Mouse (Mus musculus) heart, embryonic 16.5 days (tissue): ENCODE results near the gene Slc36a4. TPM values are rescaled to one million over a fixed set of nuclear protein-coding genes. Genes with fewer than 3 reads are reported as not detected.

Experiments used
- ATAC-seq: fragments of 200-750 bp; cut with Nextera tagmentation; replicated peaks from 2 replicates; pipeline ENCODE4 v1.8.0; 2017; ENCODE audit warnings: moderate number of reproducible peaks; ENCODE audit not compliant: insufficient read depth, low FRiP score; ENCODE audit errors: extremely low read depth
- H3K27ac ChIP-seq: fragments of 300-500 bp; sonication (generic); 2 replicates; pipeline ENCODE4 v1.5.1; 2014; ENCODE audit warnings: mild to moderate bottlenecking, low read length, control low read depth, moderate library complexity
- H3K27me3 ChIP-seq: fragments of 300-500 bp; sonication (generic); 2 replicates; pipeline ENCODE4 v1.6.1; 2014; ENCODE audit warnings: low read length, mixed read lengths; ENCODE audit not compliant: control insufficient read depth, insufficient read depth
- H3K36me3 ChIP-seq: fragments of 300-500 bp; sonication (generic); 2 replicates; pipeline ENCODE4 v1.6.1; 2014; ENCODE audit not compliant: control insufficient read depth, insufficient read depth
- H3K4me1 ChIP-seq: fragments of 300-500 bp; sonication (generic); 2 replicates; pipeline ENCODE4 v1.6.1; 2014; ENCODE audit warnings: low read length, mixed read lengths; ENCODE audit not compliant: control insufficient read depth, insufficient read depth
- H3K4me2 ChIP-seq: fragments of 300-500 bp; sonication (generic); 2 replicates; pipeline ENCODE4 v1.6.1; 2014; ENCODE audit warnings: low read depth, mild to moderate bottlenecking, control low read depth, low read length
- H3K4me3 ChIP-seq: fragments of 300-500 bp; sonication (generic); 2 replicates; pipeline ENCODE4 v1.5.1; 2014; ENCODE audit warnings: mild to moderate bottlenecking, control low read depth, low read length
- H3K9ac ChIP-seq: fragments of 300-500 bp; sonication (generic); 2 replicates; pipeline ENCODE4 v1.6.1; 2014; ENCODE audit warnings: low read length, control low read depth
- H3K9me3 ChIP-seq: fragments of 300-500 bp; sonication (generic); replicated peaks from 2 replicates; pipeline ENCODE4 v1.6.1; 2016; ENCODE audit warnings: low read length; ENCODE audit not compliant: control insufficient read depth
- WGBS: fragments of 180-500 bp; shearing (Covaris S2); extraction: QIAGEN DNeasy Blood & Tissue Kit; methylation state at CpG from one replicate; pipeline ENCODE4 v1.1.7; 2014; 5-methylcytosine and 5-hydroxymethylcytosine counted together
- polyA plus RNA-seq: library from polyadenylated mRNA; unstranded; fragments of >200 nt; fragmentation: Nextera tagmentation; extraction: Ambion mirVana; gene quantifications from 2 replicates; pipeline ENCODE4 v1.2.1, GENCODE M21; 2015

Slc36a4 gene
- polyA plus RNA-seq, 1 experiment from 2014 or later = 7.7 TPM

DNA sequence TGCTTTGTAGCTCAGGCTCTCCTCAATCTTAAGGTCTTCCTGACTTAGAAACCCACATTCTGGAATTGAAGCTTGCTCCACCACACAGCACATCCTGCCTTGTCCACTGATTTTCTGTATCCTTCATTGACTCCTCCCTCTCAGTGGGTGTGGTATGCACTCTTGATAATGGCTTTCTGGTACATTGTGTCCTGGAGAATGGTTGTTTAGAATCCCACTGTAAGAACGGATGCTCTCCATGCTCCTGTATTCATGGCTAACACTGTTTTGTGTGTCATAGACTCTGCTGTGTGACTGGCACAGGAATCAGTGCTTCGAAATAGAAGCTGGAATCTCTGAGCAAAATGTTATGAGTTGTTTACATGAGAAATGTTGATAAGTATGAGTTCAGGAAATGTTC, 28.0 kb downstream of the Slc36a4 start:
- ATAC-seq = no peak
- peaks cover 24% of the 10 kb centered on the region for H3K36me3 ChIP-seq
- H3K27me3 ChIP-seq = no peaks in the 10 kb centered on the region
- H3K9me3 ChIP-seq = no peaks in the 10 kb centered on the region
- H3K27ac ChIP-seq = no peak overlapping the region
- H3K4me3 ChIP-seq = no peak overlapping the region
- 79% methylated on average over 2 of the region's 2 CpGs for WGBS
- no peak overlapping the region for H3K4me2 ChIP-seq
- no peak overlapping the region for H3K9ac ChIP-seq
- peaks cover 3% of the 10 kb centered on the region for H3K4me1 ChIP-seq

DNA sequence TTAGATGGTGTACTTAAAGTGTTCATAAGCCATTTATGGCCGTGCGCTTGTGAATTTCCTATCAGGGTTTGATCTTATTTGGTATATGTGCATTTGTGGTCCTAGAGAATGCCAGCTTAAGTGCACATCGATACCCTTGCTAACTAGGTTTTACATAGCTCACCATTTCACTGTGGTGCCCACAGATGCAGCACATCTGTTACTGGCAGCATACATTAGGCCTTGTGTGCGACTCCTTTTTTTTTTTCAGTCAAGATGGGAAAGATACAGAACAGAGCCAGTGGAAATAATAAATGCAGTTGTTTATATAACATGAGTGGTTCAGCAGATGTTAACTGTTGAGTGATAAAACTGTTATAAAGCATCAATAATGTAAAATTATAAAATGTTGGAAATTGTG, 31.9 kb downstream of the Slc36a4 start:
- Histone ChIP-seq H3K9ac (no peak overlapping the region), H3K27ac (no peak overlapping the region), H3K27me3 (no peaks in the 10 kb centered on the region), H3K4me1 (peaks cover 3% of the 10 kb centered on the region), H3K36me3 (peaks cover 20% of the 10 kb centered on the region), H3K9me3 (no peaks in the 10 kb centered on the region), H3K4me2 (no peak overlapping the region), H3K4me3 (no peak overlapping the region)
- no peak for ATAC-seq
- 86% methylated on average over 4 of the region's 4 CpGs for WGBS

DNA sequence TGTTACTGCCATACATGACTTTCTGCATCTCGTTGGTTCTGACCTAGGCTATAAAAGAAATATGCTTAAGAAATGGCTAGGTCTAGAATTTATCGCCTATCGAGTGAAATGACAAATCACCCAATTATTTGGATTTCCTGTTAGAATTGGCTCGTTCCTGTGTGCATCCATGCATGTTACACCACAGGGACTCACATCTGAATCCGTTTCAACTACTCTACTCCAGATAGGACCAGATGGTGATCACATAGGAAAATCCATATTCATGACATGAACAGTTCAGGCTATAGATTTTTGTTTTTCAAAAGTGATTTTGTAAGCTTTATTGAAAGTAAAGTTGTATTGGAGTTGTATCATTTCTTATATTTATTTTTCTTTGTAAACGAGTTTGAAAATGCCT, 32.4 kb downstream of the Slc36a4 start:
- Histone ChIP-seq H3K9me3 (no peaks in the 10 kb centered on the region), H3K9ac (no peak overlapping the region), H3K27ac (no peak overlapping the region), H3K4me2 (no peak overlapping the region), H3K4me1 (peaks cover 3% of the 10 kb centered on the region), H3K27me3 (no peaks in the 10 kb centered on the region), H3K36me3 (peaks cover 17% of the 10 kb centered on the region), H3K4me3 (no peak overlapping the region)
- 78% methylated on average over 6 of the region's 6 CpGs for whole genome bisulfite sequencing
- ATAC-seq = no peak

DNA sequence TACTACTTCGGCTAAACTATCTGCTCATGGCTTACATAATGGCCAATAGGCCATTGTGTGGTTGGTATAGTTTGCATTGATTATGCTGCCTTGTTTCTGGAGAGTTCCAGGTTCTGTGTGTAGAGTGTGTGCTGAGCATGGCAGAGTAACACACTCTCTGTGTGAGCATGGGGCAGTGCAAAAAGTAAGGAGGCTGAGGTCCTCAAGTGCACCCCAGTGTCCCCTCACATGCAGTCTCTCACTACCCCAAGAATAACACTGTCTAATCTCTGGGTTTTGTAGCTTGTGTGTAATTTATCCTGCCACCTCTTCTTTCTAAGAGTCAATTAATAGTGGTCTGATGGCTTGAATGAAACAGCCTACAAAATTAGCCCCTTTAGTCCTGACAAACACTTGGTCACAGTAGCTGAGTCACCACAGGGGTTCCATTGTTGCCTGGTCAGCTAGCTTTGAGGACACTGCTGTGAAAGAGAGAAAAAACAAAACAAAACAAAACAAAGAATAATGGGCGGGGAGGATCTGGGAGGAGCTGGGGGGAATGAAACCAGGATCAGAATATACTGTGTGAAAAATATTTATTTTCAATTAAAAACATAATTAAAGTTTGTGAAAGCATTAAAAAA, 36.6 kb downstream of the Slc36a4 start:
- Histone ChIP-seq H3K4me2 (no peak overlapping the region), H3K4me1 (no peaks in the 10 kb centered on the region), H3K4me3 (no peak overlapping the region), H3K9ac (no peak overlapping the region), H3K9me3 (peaks cover 3% of the 10 kb centered on the region; the same call in 1 of the 2 replicates), H3K36me3 (no peaks in the 10 kb centered on the region; the same call in 1 of the 2 replicates), H3K27me3 (no peaks in the 10 kb centered on the region), H3K27ac (no peak overlapping the region)
- ATAC-seq = no peak
- WGBS = 64% methylated on average over 2 of the region's 2 CpGs

DNA sequence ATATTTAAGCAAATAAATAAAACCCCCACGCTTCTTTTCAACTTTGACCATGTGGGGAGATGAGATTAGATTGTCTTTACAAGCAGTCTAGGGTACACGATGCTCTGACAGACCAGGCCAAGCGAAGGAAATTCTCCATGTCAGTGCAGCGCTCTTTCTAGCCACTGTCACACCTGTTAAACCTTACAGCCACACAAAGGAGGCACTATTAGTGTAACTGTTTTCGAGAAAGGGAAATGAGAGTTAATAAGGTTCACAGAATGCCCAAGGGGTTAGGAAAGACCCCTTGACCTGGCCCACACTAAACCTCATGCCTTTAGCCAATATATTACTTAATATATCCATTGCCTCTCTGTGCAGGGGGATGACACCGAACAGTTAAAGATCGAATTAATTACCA, 37.1 kb downstream of the Slc36a4 start:
- WGBS = 68% methylated on average over 7 of the region's 7 CpGs
- ATAC-seq = no peak
- no peaks in the 10 kb centered on the region; the same call in 1 of the 2 replicates for H3K36me3 ChIP-seq
- H3K4me2 ChIP-seq = no peak overlapping the region
- H3K27ac ChIP-seq = no peak overlapping the region
- no peak overlapping the region for H3K4me3 ChIP-seq
- H3K9ac ChIP-seq = no peak overlapping the region
- peaks cover 3% of the 10 kb centered on the region; the same call in 1 of the 2 replicates for H3K9me3 ChIP-seq
- H3K27me3 ChIP-seq = no peaks in the 10 kb centered on the region
- H3K4me1 ChIP-seq = no peaks in the 10 kb centered on the region

- Histone ChIP-seq H3K36me3 (no peaks in the 10 kb centered on the region), H3K4me1 (no peaks in the 10 kb centered on the region), H3K4me3 (no peak overlapping the region), H3K9ac (no peak overlapping the region), H3K4me2 (no peak overlapping the region), H3K27me3 (no peaks in the 10 kb centered on the region), H3K9me3 (peaks cover 3% of the 10 kb centered on the region; the same call in 1 of the 2 replicates), H3K27ac (no peak overlapping the region)
- WGBS = 63% methylated on average over 5 of the region's 5 CpGs
- no peak for ATAC-seq
Observed at GRCm38 (mm10) chr9:15748383-15748782, 38.8 kb downstream of the Slc36a4 start.

- Histone ChIP-seq H3K36me3 (no peaks in the 10 kb centered on the region), H3K27me3 (no peaks in the 10 kb centered on the region), H3K4me2 (no peak overlapping the region), H3K9ac (no peak overlapping the region), H3K27ac (no peak overlapping the region), H3K4me1 (no peaks in the 10 kb centered on the region), H3K4me3 (no peak overlapping the region), H3K9me3 (no peaks in the 10 kb centered on the region)
- no peak for ATAC-seq
Observed at GRCm38 (mm10) chr9:15759318-15759717, 49.8 kb downstream of the Slc36a4 start.

GRCm38 (mm10) chr9:15766379-15766778, 56.8 kb downstream of the Slc36a4 start:
- Histone ChIP-seq H3K4me2 (no peak overlapping the region), H3K27ac (no peak overlapping the region), H3K36me3 (no peaks in the 10 kb centered on the region), H3K9ac (no peak overlapping the region), H3K9me3 (no peaks in the 10 kb centered on the region), H3K4me1 (no peaks in the 10 kb centered on the region), H3K27me3 (no peaks in the 10 kb centered on the region), H3K4me3 (no peak overlapping the region)
- WGBS = 82% methylated on average over 5 of the region's 5 CpGs
- no peak for ATAC-seq

DNA sequence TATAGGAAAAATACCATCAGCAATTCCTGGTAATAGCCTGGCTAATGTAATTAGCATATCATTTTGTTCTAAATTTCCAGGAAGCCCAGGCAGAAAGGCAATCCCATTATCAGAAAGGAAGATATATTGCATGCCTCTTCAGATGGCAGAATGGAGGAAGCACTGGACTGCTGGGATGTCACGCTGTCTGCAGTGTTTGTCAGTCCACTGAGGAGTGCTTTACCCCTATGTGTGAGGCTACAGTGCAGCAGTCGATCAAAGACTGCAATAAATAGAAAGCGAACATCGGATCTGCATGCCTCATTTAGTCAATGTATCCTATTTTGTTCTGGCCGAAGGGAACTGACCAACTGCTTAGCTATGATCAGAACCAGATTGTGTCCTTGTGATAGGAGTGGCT, 57.3 kb downstream of the Slc36a4 start:
- no peaks in the 10 kb centered on the region for H3K27me3 ChIP-seq
- H3K9ac ChIP-seq = no peak overlapping the region
- H3K4me2 ChIP-seq = no peak overlapping the region
- H3K36me3 ChIP-seq = no peaks in the 10 kb centered on the region
- 80% methylated on average over 5 of the region's 5 CpGs for WGBS
- H3K9me3 ChIP-seq = no peaks in the 10 kb centered on the region
- no peaks in the 10 kb centered on the region for H3K4me1 ChIP-seq
- ATAC-seq = no peak
- H3K4me3 ChIP-seq = no peak overlapping the region
- no peak overlapping the region for H3K27ac ChIP-seq
